Mouse (Mus musculus) gastrocnemius, postnatal 36 days (tissue): Measurements from ENCODE around the gene Paqr8. TPM values are rescaled to one million over a fixed set of nuclear protein-coding genes. Genes with fewer than 3 reads are reported as not detected.

Experiments used
- DNase-seq, 2 experiments: peaks; one replicate each; pipeline ENCODE4 v3.0.0; 2022
- intact Hi-C: fragments of 180-260 bp; cut with DNase I; formaldehyde crosslinking; loops from one replicate; pipeline ENCODE4 v1.15.1; 2025
- long read RNA-seq, 2 experiments: library from polyadenylated mRNA; stranded (forward); transcript quantifications; one replicate each; pipeline ENCODE4 v2.0.0; 2021
- total RNA-seq, 2 experiments: library from RNA; stranded (reverse); gene quantifications; 2 replicates each; pipeline ENCODE4 v1.2.3; 2021

Paqr8 gene
- under 1 TPM; 0.71 to 0.72 TPM for total RNA-seq
- long read RNA-seq, experiment 1, partial matches to known transcripts, result 0 of 3 reads
- long read RNA-seq, experiment 1, other reads (novel, unspliced or antisense), result 3 of 3 reads
- long read RNA-seq, experiment 2, result 0 reads

DNA sequence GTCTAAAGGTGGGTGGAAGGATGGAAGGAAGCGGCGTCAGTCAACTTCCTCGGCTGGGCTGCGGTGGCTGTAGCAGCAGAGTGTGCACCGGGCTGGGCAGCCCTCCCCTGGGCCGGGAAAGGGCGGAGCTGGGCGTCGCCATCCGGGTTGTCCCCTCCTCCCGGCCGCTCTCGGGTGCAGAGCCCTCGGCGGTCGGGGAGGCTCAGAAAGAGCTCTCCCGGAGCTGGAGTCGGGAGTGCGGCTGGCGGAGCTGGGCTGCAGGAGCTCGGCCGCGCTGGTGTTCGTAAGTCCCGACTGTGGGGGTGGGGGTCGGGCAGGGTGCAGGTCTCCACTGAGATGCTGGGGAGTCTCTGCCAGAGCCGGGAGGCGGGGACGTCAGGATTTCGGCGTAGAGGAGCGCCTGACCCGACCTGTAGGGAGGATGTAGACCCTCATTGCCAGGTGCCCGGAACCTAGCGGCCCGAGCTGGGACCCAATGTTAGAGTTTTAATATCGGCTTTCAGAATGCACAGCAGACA is at the start of gene Paqr8:
TSS of gene Paqr8 (plus strand) at position 203 of the 518 bp plus-strand sequence.
- peak; percentile 65 to 76 for DNase-seq
- intact Hi-C loops, result loop anchor here (5.0 kb wide), 1 partner anchor 68 kb away; the partner anchor contains the start of gene Mcm3

DNA sequence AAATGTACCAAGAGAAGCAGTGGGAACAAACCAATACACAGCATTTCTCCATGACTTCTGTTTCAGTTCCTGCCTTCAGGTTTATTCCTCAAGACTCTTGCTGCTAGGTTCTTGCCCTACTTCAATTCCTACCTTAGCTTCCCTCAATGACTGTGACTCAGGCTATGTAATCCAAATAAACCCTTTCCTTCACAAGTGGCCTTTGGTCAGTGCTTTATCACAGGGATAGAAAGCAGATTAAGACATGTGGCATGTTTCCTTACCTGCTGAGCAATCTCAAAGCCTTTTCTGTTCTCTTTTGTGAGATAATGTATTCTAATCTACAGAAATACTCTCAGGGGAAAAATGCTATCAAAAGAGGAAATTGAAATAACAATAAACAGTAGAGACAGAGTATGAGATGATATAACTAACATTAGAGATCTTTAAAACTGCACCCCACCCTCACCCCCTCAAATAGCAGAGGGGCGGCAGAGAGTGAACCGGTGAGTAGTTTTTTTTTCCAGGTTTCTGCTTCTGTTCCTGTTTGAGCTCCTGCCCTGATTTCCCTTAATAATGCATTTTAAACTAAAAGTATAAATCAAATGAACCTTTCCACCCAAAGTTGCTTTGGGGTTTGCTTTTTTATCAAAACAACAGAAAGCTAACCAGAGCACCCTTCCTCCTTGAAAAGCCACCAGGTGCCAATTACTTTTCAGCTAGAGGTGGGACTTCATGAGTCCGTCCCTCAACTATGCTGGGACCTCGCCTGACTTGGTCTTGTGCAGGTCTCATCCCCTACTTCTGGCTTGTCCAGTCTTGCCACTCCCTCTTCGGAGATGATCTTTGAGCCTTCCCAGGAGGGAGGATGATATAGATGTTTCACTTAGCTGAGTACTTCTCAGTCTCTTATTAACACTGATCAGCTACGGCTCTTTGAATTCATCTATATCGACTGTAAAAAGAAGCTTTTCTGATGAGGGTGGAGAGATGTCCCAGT is 33.2 kb upstream of the Paqr8 start:
- no peak for DNase-seq

DNA sequence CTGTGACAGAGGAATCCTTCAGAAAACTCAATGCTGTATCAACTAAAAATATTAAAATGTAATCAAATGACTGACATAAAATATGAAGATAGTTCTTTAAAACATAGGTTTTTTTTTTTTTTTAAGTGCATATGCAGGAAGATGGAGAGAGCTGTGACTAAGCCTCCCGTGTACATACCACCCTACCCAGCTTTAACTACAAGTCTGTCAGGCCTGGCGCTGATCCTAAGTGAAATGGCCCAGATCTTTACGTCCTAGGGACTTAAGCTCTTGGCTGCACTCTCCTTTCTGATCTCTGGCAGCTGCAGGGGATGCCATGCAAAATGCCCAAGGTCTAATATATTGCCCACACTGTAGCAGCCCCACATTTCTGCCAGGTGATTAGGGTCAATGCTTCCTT is 29.6 kb upstream of the Paqr8 start:
- intact Hi-C loops, result no loop called here
- no peak for DNase-seq

More for the DNA sequence above, 33.2 kb upstream of the Paqr8 start:
- intact Hi-C loops, result no loop called here

DNA sequence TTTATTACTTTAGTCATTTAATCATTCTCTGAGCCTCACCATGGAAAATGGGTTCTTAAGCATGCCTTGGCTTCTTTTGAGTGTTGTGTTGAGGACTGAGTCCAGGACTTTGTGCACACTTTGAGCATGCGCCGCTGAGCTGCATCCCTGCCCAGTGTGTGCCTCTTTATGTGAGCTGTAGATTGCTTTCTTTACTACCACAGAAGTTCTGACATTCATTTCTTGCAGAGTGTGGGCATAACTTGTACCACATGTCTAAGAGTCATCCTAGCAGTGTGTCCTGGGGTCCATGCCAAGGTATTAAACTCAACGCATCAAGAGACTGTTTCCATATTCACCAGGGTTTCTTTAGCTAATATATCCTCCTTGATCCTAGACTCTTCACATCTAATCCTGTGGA is 28.5 kb upstream of the Paqr8 start:
- intact Hi-C loops, result no loop called here
- no peak for DNase-seq

DNA sequence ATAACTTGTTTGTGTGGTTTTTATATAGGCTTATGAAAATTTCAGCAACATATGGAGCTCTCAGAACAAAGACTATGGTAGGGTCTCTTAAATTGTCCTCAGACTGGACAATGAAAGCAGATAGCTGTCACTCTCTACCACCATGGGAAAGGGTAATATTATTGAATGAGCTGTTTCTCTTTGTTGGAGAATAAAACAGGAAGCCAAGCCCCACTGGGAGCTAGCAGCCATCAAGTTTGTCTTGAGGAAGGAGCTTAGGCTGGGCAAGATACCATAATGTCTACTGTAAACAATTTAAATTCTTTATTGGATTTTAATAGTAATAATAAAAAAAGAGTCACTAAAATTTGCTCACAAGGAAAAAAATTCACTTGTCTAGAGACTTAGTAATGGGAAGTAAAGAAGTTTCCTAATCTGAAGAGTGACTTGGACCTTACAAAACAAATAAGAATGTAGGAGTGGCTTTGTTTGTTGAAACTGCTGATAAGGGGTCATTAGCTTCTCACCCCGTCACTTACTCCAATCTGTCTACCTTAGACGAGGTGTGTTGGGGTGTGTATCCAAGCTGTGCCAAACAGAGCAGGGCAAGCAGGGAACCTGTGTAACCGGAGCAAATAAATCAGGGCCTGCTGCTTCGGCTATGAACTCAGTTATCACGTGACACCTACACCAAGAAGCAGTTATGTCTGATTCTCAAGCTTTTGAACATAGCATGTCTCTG is 26.8 kb upstream of the Paqr8 start:
- intact Hi-C loops, result no loop called here
- DNase-seq, result no peak

DNA sequence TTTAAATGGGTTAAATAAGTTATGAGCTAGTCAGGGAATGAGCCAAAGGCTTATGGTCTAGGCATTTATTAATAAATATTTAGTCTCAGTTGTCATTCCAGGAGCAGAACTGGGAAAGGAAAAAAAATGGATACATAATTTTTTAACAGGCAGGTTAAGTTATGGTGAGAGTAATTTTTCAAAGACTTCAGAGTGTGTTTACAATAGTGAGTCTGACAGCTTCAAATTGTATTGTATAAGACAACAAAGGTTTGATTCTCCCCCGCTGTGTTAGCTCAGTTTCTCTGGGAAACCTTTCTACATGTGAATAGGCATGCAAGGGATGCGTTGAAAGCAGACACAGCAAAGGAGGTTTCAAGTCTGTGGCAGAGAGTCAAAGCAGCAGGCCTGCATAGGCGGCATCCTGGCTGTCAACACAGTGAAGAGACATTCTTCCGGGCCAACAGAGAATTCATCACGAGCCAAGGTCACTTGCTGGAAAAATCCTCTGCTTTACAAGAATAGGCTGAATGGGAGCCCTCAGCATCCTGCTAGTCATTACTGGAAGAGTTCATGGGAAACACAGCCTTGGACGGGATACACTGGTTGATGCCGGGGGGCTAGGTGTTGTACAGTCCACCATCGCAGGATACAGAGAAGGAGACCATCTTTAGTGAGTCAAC is 23.0 kb upstream of the Paqr8 start:
- intact Hi-C loops, result no loop called here
- DNase-seq, result no peak

DNA sequence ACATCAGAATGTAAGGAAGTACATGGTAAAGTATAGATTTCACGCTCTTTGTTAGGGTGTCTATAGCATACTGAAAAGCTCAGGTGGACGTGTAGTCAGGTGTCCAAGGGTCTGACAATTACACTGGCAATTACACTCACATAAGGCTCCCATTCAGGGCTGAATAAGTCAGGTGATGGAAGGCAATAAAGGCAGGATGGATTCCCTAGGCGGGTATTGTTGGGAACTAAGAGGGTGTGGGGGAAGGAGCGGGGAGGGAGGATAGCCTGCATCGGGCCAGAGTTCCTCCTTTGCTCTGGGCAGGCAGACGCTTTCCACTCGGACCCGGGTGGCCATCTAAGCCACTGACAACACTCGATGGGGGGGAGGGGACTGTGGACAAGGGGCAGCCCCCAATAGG is 22.4 kb upstream of the Paqr8 start:
- DNase-seq, result no peak
- intact Hi-C loops, result no loop called here

DNA sequence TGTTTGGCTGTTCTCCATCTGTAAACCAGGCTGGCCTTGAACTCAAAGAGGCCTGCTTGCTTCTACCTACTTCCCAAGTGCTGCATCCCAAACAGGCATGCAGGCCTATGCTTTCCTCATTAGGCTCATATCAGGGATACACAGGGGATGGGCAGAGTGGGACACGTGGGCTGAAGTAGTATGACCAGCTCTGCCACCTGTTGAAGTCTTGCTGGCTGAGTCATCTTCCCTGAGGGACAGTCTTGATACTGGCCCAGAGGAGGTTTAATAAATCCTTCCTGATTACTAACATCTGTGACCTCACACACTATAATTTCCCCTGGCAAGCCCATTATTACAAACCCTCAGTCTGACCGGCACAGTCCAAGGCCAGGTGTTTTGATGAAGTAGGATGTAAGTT is 19.5 kb upstream of the Paqr8 start:
- no peak for DNase-seq
- intact Hi-C loops, result no loop called here

DNA sequence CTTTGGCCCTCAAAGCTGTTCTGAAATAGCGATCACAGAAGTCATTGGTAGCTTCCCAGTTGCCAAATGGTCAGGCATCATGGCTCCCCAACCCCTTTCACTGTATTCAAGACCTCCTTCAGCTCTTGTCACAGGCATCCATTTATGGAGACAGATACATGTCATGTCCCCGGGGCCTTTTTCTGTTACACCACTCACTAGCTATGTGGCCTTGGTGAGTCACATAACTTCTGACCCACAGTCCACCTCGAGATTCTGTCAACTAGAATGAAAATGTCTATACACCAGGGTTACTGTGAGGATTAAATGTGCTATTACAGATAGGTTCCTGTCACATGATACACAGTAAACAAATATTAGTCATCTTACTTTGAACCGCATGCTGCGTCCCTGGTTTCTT is 17.9 kb upstream of the Paqr8 start:
- no peak for DNase-seq
- intact Hi-C loops, result no loop called here

DNA sequence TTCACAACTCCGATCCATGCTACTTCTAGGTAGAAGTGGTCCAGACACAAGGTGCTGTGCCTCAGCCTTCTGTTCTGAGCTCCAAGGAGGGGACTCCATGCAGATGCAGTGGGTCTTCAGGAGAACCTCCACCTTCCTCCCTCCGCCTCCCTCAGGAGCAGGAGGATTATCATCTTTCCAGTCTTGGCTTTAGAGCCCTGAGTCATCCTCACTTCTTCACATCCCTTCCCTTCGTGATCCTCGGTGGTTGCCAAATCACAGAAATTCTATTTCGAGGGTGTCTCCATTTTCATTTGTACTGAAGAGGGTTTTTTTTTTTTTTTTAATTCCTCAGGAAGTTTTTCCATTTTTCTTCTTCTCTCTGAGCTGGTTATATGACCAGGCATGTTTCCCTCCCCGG is 16.3 kb upstream of the Paqr8 start:
- intact Hi-C loops, result no loop called here
- DNase-seq, result no peak

DNA sequence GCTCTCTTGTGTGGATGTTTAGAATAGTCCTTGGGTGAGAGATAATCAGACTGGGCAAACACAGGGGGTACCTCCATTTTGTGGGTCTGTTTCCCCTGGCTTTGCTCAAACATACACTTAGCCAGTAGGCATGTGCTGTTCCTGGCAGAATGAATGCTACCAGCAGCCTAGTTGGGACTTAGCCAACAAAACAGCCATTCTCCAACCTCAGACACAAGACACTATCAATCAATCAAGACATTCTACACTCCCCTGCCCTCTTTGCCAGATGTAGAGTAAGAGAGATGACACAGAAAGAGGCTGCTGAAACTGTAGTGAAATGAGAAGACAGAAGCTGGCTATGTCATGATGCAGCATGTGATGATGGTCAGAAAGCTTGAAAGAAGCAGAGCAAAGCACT is 13.1 kb upstream of the Paqr8 start:
- DNase-seq, result no peak
- intact Hi-C loops, result no loop called here

DNA sequence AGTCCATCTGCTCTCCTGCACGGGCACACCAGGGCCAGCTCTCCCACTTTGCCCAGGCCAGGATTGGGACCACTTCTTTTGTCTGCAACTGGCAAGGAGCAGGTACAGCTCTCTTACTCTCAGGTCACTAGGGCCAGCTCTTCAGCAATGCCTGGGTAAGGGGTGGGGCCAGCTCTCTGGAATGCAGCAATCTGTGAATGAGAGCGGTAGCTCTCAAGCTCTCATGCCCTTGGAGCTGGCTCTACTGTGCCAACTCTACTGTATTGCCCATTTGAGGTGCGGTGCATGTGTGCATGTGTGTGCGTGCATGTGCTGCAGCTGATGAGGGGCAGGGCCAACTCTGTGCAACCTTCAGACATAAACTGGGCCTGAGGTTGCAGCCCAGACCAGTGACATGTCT is 11.0 kb upstream of the Paqr8 start:
- no peak for DNase-seq
- intact Hi-C loops, result no loop called here

DNA sequence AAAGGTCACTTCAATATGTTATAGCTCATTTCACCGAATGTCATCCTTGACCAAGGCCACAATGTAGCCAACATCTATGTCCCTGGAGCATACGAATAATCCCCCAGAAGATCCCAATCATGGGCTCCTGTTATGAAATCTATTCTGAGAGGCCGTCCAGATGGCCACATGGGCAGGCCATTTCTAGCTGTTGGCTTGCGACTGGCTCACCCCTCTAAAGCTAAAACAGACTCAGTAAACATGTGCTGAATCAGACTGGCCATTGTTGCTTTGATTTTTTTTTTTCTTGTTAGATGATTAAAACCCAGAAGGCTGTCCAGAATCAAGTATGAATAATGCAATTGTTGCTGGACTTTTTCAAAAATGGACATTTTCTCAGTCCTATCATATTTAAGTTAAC is 7.3 kb upstream of the Paqr8 start:
- DNase-seq, result no peak
- intact Hi-C loops, result no loop called here

DNA sequence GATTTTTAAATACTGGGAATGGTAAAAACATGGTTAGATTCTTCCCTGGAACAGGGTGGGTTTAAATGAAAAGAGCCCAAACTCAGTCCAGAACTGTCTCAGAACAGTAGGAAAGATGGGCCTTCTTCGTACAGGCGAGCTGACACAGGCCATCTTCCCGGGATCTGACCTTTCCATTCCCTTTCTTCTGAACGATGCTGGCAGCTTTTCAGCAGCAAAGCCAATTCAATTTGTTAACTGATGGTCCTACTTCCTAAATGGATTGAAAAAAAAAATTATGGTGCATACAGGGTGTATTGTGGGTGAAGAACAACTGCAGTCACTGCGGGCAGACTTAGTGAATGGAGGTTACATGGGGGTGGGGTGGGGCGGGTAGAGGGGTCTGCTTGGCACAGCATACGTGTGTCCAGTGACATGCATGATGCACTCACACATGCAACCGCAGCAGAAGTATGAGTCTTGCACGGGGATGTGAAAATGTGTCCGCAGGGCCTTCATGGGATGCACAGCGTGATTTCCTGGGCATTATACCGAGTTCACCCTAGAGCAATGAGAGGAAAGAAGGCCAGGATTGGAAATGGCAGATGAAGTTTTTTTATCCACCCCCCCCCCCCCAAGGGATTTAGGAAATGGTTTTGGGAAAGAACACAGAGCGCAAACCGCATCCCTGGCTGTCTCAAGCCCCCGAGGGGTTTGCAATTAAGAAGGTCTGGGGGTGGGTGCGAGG is 566 bp upstream of the Paqr8 start:
- DNase-seq, result no peak
- intact Hi-C loops, result loop anchor here (5.0 kb wide), 1 partner anchor 68 kb away; the partner anchor contains the start of gene Mcm3

DNA sequence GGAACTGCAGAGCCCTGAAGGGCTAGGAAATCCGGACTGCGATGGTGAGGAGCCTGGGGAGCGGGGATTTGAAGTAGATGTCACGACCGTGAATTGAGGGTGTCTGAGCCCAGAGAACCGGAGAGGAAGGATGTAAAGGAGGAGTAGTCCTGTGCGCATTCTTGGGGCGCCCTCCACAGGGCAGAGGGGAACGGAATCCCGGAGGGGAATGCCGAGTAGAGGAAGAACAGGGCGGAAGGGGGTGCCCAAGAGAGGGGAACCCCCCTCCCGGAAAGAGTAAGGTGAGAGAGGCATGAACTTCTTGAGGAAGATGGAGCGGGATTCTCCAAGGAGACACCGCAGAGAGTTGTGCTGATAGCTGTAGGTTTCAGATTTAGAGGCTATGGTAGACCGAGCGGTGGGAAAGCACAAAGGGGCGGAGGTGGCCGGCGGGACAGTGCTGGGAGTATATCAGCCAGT is 564 bp downstream of the Paqr8 start:
- peak; percentile 17 to 21 for DNase-seq
- intact Hi-C loops, result loop anchor here (5.0 kb wide), 1 partner anchor 69 kb away; the partner anchor contains the start of gene Mcm3

DNA sequence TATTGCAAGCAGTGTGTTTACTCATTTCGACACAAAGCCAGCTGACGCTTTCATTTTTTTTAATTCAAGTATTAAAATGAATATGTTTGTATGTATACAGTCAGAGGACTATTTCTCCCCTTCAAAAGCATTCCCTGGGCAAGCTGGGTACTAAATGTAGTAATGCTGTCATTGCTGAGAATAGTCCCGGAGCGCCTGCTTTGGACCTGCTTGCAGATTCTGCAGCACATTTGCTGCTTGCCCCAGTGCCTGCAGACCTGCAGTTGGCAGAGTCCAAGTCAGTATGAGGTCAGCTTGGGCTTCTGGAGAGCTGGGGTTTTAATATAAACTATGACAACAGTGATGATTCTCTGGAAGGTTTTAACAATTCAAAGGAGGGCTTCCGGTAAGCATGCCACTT is 2.7 kb downstream of the Paqr8 start:
- intact Hi-C loops, result loop anchor here (5.0 kb wide), 1 partner anchor 71 kb away; the partner anchor contains the start of gene Mcm3
- no peak for DNase-seq

DNA sequence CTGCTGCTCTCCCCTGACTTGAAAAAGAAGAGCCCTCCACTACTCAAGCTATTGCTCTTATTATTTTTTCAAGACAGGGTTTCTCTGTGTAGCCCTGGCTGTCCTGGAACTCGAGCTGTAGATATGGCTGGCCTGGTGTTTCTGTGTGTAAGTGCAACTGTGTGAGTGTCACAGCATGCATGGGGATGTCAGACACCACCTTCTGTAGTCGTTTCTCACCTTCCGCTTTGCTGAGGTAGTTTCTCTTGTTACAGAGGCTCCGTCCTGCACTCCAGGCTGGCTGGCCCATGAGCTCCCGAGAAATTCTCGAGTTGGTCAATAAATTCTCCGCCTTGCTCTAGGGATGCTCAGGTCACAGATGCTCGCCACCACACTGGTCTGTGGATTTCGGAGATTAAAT is 8.0 kb downstream of the Paqr8 start:
- no peak for DNase-seq
- intact Hi-C loops, result no loop called here

DNA sequence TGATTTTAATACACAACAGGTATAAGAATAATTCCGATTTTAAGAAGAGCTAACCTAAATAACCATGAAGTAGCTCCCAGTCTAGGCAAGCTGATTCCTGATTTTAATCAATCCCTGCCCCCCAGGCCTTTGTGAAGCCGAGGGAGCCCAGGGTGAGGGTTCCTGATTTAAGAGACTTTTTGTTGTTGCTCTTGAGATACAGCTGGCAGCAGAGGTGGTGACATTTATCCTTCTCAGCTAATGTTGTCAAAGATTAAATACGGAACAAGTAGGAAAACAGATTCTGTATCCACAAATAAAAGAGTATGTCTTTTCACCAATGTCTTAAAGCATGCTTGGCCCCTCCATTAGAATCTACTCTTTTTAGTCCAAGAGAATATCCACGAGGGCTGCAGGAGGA is 9.9 kb downstream of the Paqr8 start:
- intact Hi-C loops, result no loop called here
- DNase-seq, result no peak

DNA sequence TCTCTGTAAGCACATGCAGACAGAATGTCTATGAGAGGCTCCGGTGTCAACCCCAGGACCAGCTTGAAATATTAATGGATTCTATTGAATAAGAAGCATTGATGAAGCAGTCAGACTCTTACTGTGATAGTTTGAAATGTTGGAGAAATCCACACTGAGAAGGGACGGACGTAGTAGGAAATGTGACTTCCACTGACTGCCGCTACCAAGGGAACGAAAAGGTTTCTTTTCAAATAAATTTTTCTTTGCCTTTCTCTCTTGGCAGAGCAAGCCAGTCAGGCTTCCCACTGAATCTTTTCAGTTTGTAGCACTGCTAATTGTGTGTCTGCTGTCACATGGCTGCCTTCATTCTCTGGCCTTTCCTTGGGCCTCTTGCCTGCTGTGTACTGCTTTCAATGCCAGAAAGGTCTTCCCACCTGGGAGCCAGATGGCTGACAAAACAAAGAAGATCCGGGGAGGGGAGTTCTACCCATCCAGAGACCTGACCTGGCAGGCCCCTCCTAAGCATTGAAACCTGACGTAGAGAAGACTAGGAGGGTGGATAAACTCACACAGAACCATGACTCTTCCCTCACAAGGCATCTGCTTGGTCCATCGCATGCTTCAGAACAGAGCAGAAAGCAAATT is 15.2 kb downstream of the Paqr8 start:
- no peak for DNase-seq
- intact Hi-C loops, result no loop called here
